Mouse (Mus musculus) liver, postnatal 0 days (tissue): Measurements from ENCODE around the gene 1700047I17Rik2.
"Not testable (repeated sequence)": the region's sequence is repeated elsewhere in the genome, so short reads cannot be mapped to it uniquely, and the experiment has no call there.

ENCODE experiments used
- CTCF ChIP-seq: sonication (generic); IDR thresholded peaks from 2 replicates; pipeline ENCODE4 v1.5.1; 2016; ENCODE audit warnings: antibody characterized with exemption, low read depth
- EP300 ChIP-seq: IDR thresholded peaks from 2 replicates; pipeline ENCODE4 v1.6.1; 2016; ENCODE audit warnings: antibody characterized with exemption, low read depth, mild to moderate bottlenecking

DNA sequence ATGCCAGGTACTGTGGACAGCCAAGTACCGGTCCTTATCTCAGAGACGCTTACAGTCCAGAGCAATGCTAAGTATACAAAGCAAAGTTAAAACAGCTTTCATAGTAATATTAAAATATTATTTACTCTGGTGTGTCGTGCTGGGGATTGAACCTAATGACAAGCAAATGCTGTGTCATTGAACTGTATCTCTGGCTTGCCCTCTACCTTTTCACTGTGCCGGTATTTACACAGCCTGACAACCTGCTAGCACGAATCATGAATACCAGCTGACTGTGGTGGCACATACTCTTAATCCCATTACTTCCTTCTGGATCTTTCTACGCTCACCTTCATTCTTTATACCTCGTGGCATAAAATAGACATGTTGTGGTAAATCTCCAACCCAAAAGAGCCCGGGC is 42.9 kb downstream of the 1700047I17Rik2 start:
- TF ChIP-seq CTCF, EP300: not testable (repeated sequence)
